Mouse (Mus musculus) midbrain, embryonic 13.5 days (tissue): ENCODE data around the gene Efcab11. TPM values are rescaled to one million over a fixed set of nuclear protein-coding genes. Genes with fewer than 3 reads are reported as not detected.

Experiments used
- ATAC-seq: fragments of 200-750 bp; cut with Nextera tagmentation; 2 replicates; pipeline ENCODE4 v1.8.0; 2017; ENCODE audit warnings: mild to moderate bottlenecking, moderate TSS enrichment, moderate library complexity
- H3K27ac ChIP-seq: fragments of 300-500 bp; sonication (generic); 2 replicates; pipeline ENCODE4 v1.5.1; 2015; ENCODE audit warnings: inconsistent platforms, mild to moderate bottlenecking, moderate library complexity
- H3K27me3 ChIP-seq: fragments of 300-500 bp; sonication (generic); 2 replicates; pipeline ENCODE4 v1.6.1; 2015; ENCODE audit warnings: mild to moderate bottlenecking, inconsistent platforms
- H3K36me3 ChIP-seq: fragments of 300-500 bp; sonication (generic); 2 replicates; pipeline ENCODE4 v1.6.1; 2015; ENCODE audit warnings: mild to moderate bottlenecking, inconsistent platforms
- H3K4me1 ChIP-seq: fragments of 300-500 bp; sonication (generic); replicated peaks from 2 replicates; pipeline ENCODE4 v1.6.1; 2015; ENCODE audit warnings: inconsistent platforms
- H3K4me2 ChIP-seq: fragments of 300-500 bp; sonication (generic); replicated peaks from 2 replicates; pipeline ENCODE4 v1.6.1; 2015; ENCODE audit warnings: moderate library complexity, mild to moderate bottlenecking, inconsistent platforms
- H3K4me3 ChIP-seq: fragments of 300-500 bp; sonication (generic); replicated peaks from 2 replicates; pipeline ENCODE4 v1.5.1; 2015; ENCODE audit warnings: mild to moderate bottlenecking, inconsistent platforms
- H3K9ac ChIP-seq: fragments of 300-500 bp; sonication (generic); replicated peaks from 2 replicates; pipeline ENCODE4 v1.6.1; 2015; ENCODE audit warnings: mild to moderate bottlenecking, inconsistent platforms
- H3K9me3 ChIP-seq: fragments of 300-500 bp; sonication (generic); 2 replicates; pipeline ENCODE4 v1.6.1; 2016; ENCODE audit warnings: mild to moderate bottlenecking, inconsistent platforms
- WGBS: fragments of 180-500 bp; shearing (Covaris S2); methylation state at CpG from one replicate; pipeline ENCODE4 v1.1.7; 2015; 5-methylcytosine and 5-hydroxymethylcytosine counted together
- polyA plus RNA-seq: library from polyadenylated mRNA; unstranded; fragments of >200 nt; fragmentation: Nextera tagmentation; extraction: Ambion mirVana; gene quantifications from 2 replicates; pipeline ENCODE4 v1.2.1, GENCODE M21; 2015

The Efcab11 gene
- polyA plus RNA-seq, 1 experiment from 2014 or later = 10.3 TPM

GRCm38 (mm10) chr12:99764053-99764452 is 120.2 kb downstream of the Efcab11 start:
- Histone ChIP-seq H3K9me3 (no peaks in the 10 kb centered on the region), H3K4me2 (no peak overlapping the region), H3K36me3 (no peaks in the 10 kb centered on the region), H3K4me1 (0 out of 2 replicates have a peak, but pooled peaks cover 3% of the 10 kb centered on the region), H3K9ac (no peak overlapping the region), H3K4me3 (no peak overlapping the region), H3K27me3 (no peaks in the 10 kb centered on the region), H3K27ac (no peak overlapping the region)
- 62% methylated on average over 3 of the region's 3 CpGs for WGBS
- ATAC-seq = no peak

GRCm38 (mm10) chr12:99757754-99758526 is 126.3 kb downstream of the Efcab11 start:
- Histone ChIP-seq H3K9ac (no peak overlapping the region), H3K4me1 (peaks cover 28% of the 10 kb centered on the region)
- 23% methylated on average over 15 of the region's 15 CpGs for WGBS

GRCm38 (mm10) chr12:99756914-99757687 is 127.1 kb downstream of the Efcab11 start:
- Histone ChIP-seq H3K4me3 (peak overlapping the region; percentile 23), H3K36me3 (no peaks in the 10 kb centered on the region), H3K9me3 (no peaks in the 10 kb centered on the region), H3K4me2 (peak overlapping the region; percentile 50), H3K9ac (peak overlapping the region; percentile 8; the same call in 1 of the 2 replicates), H3K4me1 (peaks cover 28% of the 10 kb centered on the region), H3K27me3 (0 out of 2 replicates have a peak, but pooled peaks cover 3% of the 10 kb centered on the region), H3K27ac (peak overlapping the region; percentile 56)
- peak; percentile 44 for ATAC-seq
- WGBS = 18% methylated on average over 18 of the region's 18 CpGs

More at GRCm38 (mm10) chr12:99757754-99758526, 126.3 kb downstream of the Efcab11 start:
- peak; percentile 96 for ATAC-seq
- H3K27ac ChIP-seq = peak overlapping the region; percentile 56
- H3K9me3 ChIP-seq = no peaks in the 10 kb centered on the region
- H3K4me3 ChIP-seq = peak overlapping the region; percentile 23
- peak overlapping the region; percentile 50 for H3K4me2 ChIP-seq
- H3K27me3 ChIP-seq = 0 out of 2 replicates have a peak, but pooled peaks cover 3% of the 10 kb centered on the region
- no peaks in the 10 kb centered on the region for H3K36me3 ChIP-seq

GRCm38 (mm10) chr12:99756213-99756612 is 128.0 kb downstream of the Efcab11 start:
- no peak for ATAC-seq
- H3K9me3 ChIP-seq = no peaks in the 10 kb centered on the region
- no peaks in the 10 kb centered on the region for H3K36me3 ChIP-seq
- WGBS = 76% methylated on average over 9 of the region's 9 CpGs
- H3K9ac ChIP-seq = no peak overlapping the region
- no peak overlapping the region for H3K4me3 ChIP-seq
- peak overlapping the region; percentile 50; the same call in 1 of the 2 replicates for H3K4me2 ChIP-seq
- H3K4me1 ChIP-seq = peaks cover 28% of the 10 kb centered on the region
- no peak overlapping the region for H3K27ac ChIP-seq
- H3K27me3 ChIP-seq = 0 out of 2 replicates have a peak, but pooled peaks cover 3% of the 10 kb centered on the region

GRCm38 (mm10) chr12:99752986-99753385 is 131.3 kb downstream of the Efcab11 start:
- Histone ChIP-seq H3K9me3 (no peaks in the 10 kb centered on the region), H3K4me2 (no peak overlapping the region), H3K36me3 (no peaks in the 10 kb centered on the region), H3K4me1 (peaks cover 21% of the 10 kb centered on the region), H3K9ac (no peak overlapping the region), H3K4me3 (no peak overlapping the region), H3K27ac (no peak overlapping the region), H3K27me3 (0 out of 2 replicates have a peak, but pooled peaks cover 3% of the 10 kb centered on the region)
- WGBS = 88% methylated on average over 11 of the region's 11 CpGs
- no peak for ATAC-seq

GRCm38 (mm10) chr12:99749391-99749790 is 134.8 kb downstream of the Efcab11 start:
- Histone ChIP-seq H3K36me3 (no peaks in the 10 kb centered on the region), H3K27ac (no peak overlapping the region), H3K27me3 (no peaks in the 10 kb centered on the region), H3K4me3 (no peak overlapping the region), H3K9me3 (no peaks in the 10 kb centered on the region), H3K4me1 (no peaks in the 10 kb centered on the region), H3K9ac (no peak overlapping the region), H3K4me2 (no peak overlapping the region)
- 87% methylated on average over 3 of the region's 3 CpGs for WGBS
- ATAC-seq = no peak

- no peak overlapping the region for H3K4me2 ChIP-seq
- ATAC-seq = no peak
- H3K4me1 ChIP-seq = peaks cover 10% of the 10 kb centered on the region
- no peaks in the 10 kb centered on the region for H3K36me3 ChIP-seq
- no peaks in the 10 kb centered on the region for H3K27me3 ChIP-seq
- H3K4me3 ChIP-seq = no peak overlapping the region
- H3K27ac ChIP-seq = no peak overlapping the region
- H3K9ac ChIP-seq = no peak overlapping the region
- no peaks in the 10 kb centered on the region for H3K9me3 ChIP-seq
- WGBS = 93% methylated on average over 8 of the region's 8 CpGs
Measured at GRCm38 (mm10) chr12:99741631-99742030, 142.6 kb downstream of the Efcab11 start.

- Histone ChIP-seq H3K9ac (no peak overlapping the region), H3K4me2 (no peak overlapping the region), H3K36me3 (no peaks in the 10 kb centered on the region), H3K9me3 (no peaks in the 10 kb centered on the region), H3K27me3 (no peaks in the 10 kb centered on the region), H3K4me3 (no peak overlapping the region), H3K4me1 (peaks cover 19% of the 10 kb centered on the region), H3K27ac (no peak overlapping the region)
- WGBS = 63% methylated on average over 5 of the region's 5 CpGs
- no peak for ATAC-seq
Measured at GRCm38 (mm10) chr12:99739211-99739610, 145.0 kb downstream of the Efcab11 start.

GRCm38 (mm10) chr12:99738256-99738655 is 146.0 kb downstream of the Efcab11 start:
- ATAC-seq = no peak
- H3K27me3 ChIP-seq = no peaks in the 10 kb centered on the region
- no peak overlapping the region for H3K27ac ChIP-seq
- 91% methylated on average over 6 of the region's 6 CpGs for WGBS
- H3K4me2 ChIP-seq = no peak overlapping the region
- no peaks in the 10 kb centered on the region for H3K9me3 ChIP-seq
- H3K9ac ChIP-seq = no peak overlapping the region
- no peaks in the 10 kb centered on the region for H3K36me3 ChIP-seq
- peaks cover 19% of the 10 kb centered on the region for H3K4me1 ChIP-seq
- H3K4me3 ChIP-seq = no peak overlapping the region

- Histone ChIP-seq H3K27ac (peak overlapping the region; percentile 35), H3K9ac (0 out of 2 replicates have a peak overlapping the region, but pooled peaks have one; percentile 23), H3K4me3 (no peak overlapping the region), H3K27me3 (no peaks in the 10 kb centered on the region), H3K4me2 (no peak overlapping the region), H3K36me3 (no peaks in the 10 kb centered on the region), H3K9me3 (no peaks in the 10 kb centered on the region), H3K4me1 (peaks cover 19% of the 10 kb centered on the region)
- 39% methylated on average over 3 of the region's 3 CpGs for WGBS
- peak; percentile 27; the same call in 1 of the 2 replicates for ATAC-seq
Measured at GRCm38 (mm10) chr12:99736971-99737370, 147.3 kb downstream of the Efcab11 start.

GRCm38 (mm10) chr12:99735172-99735571 is 149.1 kb downstream of the Efcab11 start:
- Histone ChIP-seq H3K4me3 (no peak overlapping the region), H3K9ac (no peak overlapping the region), H3K27me3 (no peaks in the 10 kb centered on the region), H3K4me2 (no peak overlapping the region), H3K36me3 (no peaks in the 10 kb centered on the region), H3K9me3 (no peaks in the 10 kb centered on the region), H3K27ac (no peak overlapping the region), H3K4me1 (peaks cover 19% of the 10 kb centered on the region)
- WGBS = 33% methylated on average over 10 of the region's 10 CpGs
- ATAC-seq = no peak

GRCm38 (mm10) chr12:99724206-99724605 is 160.0 kb downstream of the Efcab11 start:
- H3K4me3 ChIP-seq = no peak overlapping the region
- H3K36me3 ChIP-seq = no peaks in the 10 kb centered on the region
- no peaks in the 10 kb centered on the region for H3K9me3 ChIP-seq
- no peak overlapping the region for H3K27ac ChIP-seq
- ATAC-seq = no peak
- H3K9ac ChIP-seq = no peak overlapping the region
- H3K4me2 ChIP-seq = no peak overlapping the region
- H3K27me3 ChIP-seq = no peaks in the 10 kb centered on the region
- peaks cover 5% of the 10 kb centered on the region; the same call in 1 of the 2 replicates for H3K4me1 ChIP-seq
- 99% methylated on average over 12 of the region's 12 CpGs for WGBS
